8 mouse cellular contexts compared by ENCODE assay signal in the genomic region with DNA sequence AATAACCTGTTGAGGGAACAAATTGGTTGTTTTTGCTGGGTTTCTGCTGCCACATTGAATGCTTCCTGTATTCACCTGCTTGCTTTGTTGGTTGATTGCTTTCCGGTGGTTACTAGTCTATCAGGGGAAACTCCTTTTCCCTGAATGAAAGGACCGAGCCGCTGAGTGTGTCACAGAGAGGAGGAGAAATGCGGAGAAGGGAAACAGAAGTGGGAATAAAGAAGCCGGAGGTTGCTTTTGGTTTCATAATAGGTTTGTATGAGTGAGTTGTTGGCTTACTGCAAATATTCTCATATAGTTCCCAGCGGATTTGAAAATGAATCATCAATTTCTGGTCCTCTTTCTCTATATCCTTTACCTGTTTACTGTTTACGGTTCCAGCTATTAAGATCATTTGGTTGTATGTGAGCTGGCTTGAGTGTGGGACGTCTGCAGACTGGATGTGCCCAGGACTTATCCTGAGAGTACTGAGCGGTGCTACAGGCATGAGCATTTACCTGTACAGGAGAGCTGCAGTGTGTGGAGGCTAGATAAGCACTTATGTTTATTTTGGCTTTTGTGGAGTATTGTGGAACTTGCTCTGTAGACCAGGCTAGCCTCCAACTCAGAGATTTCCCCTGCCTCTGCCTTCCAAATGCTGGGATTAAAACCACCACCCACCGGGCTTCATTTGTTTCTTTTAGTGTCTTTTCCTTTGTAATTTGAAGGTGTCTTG. TPM values are rescaled to one million over a fixed set of nuclear protein-coding genes. Genes with fewer than 3 reads are reported as not detected.
DNase-seq lines count a peak whose midpoint lies in the region; ATAC-seq and TF ChIP-seq lines count a peak whose summit lies in the region.

No protein-coding gene starts in this region.

- H3K36me3 ChIP-seq in embryonic facial prominence, embryonic 12.5 days, result no peaks in the 10 kb centered on the region
- H3K36me3 ChIP-seq in intestine, embryonic 14.5 days (ENCODE audit: control insufficient read depth, insufficient read depth, low read length), result no peaks in the 10 kb centered on the region
- no peaks in the 10 kb centered on the region for H3K36me3 ChIP-seq in midbrain, postnatal 0 days (ENCODE audit: insufficient read depth, low read length)

- 27% methylated on average over 10 of the region's 10 CpGs for WGBS in embryonic facial prominence, embryonic 12.5 days
- 34% methylated on average over 10 of the region's 10 CpGs for WGBS in intestine, embryonic 14.5 days
- 16% methylated on average over 10 of the region's 10 CpGs for WGBS in midbrain, postnatal 0 days

- H3K4me3 ChIP-seq in embryonic facial prominence, embryonic 12.5 days, result peak overlapping the region; percentile 91
- peak overlapping the region; percentile 81 for H3K4me3 ChIP-seq in intestine, embryonic 14.5 days (ENCODE audit: low read depth, low read length)
- H3K4me3 ChIP-seq in midbrain, postnatal 0 days (ENCODE audit: low read depth, low read length), result peak overlapping the region; percentile 95

- no peaks in the 10 kb centered on the region for H3K9me3 ChIP-seq in embryonic facial prominence, embryonic 12.5 days
- H3K9me3 ChIP-seq in intestine, embryonic 14.5 days (ENCODE audit: control insufficient read depth, low read length), result no peaks in the 10 kb centered on the region
- H3K9me3 ChIP-seq in midbrain, postnatal 0 days (ENCODE audit: low read length), result no peaks in the 10 kb centered on the region

- no peak for TF ChIP-seq CTCF in midbrain, postnatal 0 days (IDR thresholded peaks at IDR 0.05)

- H3K4me1 ChIP-seq in embryonic facial prominence, embryonic 12.5 days, result peaks cover 27% of the 10 kb centered on the region; the same call in 1 of the 2 replicates
- H3K4me1 ChIP-seq in intestine, embryonic 14.5 days (replicated peaks; ENCODE audit: control insufficient read depth, insufficient read depth, low read length), result peaks cover 24% of the 10 kb centered on the region
- peaks cover 18% of the 10 kb centered on the region; the same call in 1 of the 2 replicates for H3K4me1 ChIP-seq in midbrain, postnatal 0 days (ENCODE audit: insufficient read depth, low read length)

- no peak for ATAC-seq in embryonic facial prominence, embryonic 12.5 days (ENCODE audit: insufficient number of reproducible peaks, insufficient read depth, low FRiP score, low TSS enrichment)
- no peak for ATAC-seq in intestine, embryonic 14.5 days (replicated peaks; ENCODE audit: low FRiP score, low TSS enrichment, low read depth)
- no peak for ATAC-seq in midbrain, postnatal 0 days (ENCODE audit: low FRiP score)

- DNase-seq in heart, adult 18-20 months, result peak; percentile 24 to 54
- DNase-seq in heart, adult 8-10 months (ENCODE audit: low spot score), result no peak
- DNase-seq in A20 (ENCODE audit: low read depth, low spot score), result peak; percentile 51
- DNase-seq in intestine, embryonic 14.5 days (ENCODE audit: low spot score), result no peak
- no peak for DNase-seq in midbrain, postnatal 0 days (ENCODE audit: low spot score)
- DNase-seq in urinary bladder, postnatal 14 days (ENCODE audit: low spot score), result no peak
- no peak for DNase-seq in cerebellum, postnatal 10 days

- H3K27ac ChIP-seq in embryonic facial prominence, embryonic 12.5 days, result no peak overlapping the region
- peak overlapping the region; percentile 96; the same call in 1 of the 2 replicates for H3K27ac ChIP-seq in intestine, embryonic 14.5 days (ENCODE audit: low read depth)
- H3K27ac ChIP-seq in midbrain, postnatal 0 days (ENCODE audit: low read depth, low read length), result peak overlapping the region; percentile 94

- H3K4me2 ChIP-seq in embryonic facial prominence, embryonic 12.5 days (replicated peaks), result peak overlapping the region; percentile 80
- H3K4me2 ChIP-seq in intestine, embryonic 14.5 days (ENCODE audit: low read length), result peak overlapping the region; percentile 66
- peak overlapping the region; percentile 73 for H3K4me2 ChIP-seq in midbrain, postnatal 0 days (ENCODE audit: low read depth, low read length, poor library complexity, severe bottlenecking)

- H3K27me3 ChIP-seq in embryonic facial prominence, embryonic 12.5 days, result no peaks in the 10 kb centered on the region
- no peaks in the 10 kb centered on the region for H3K27me3 ChIP-seq in intestine, embryonic 14.5 days (replicated peaks; ENCODE audit: control insufficient read depth, insufficient read depth, low read length)
- H3K27me3 ChIP-seq in midbrain, postnatal 0 days (ENCODE audit: insufficient read depth, low read length), result no peaks in the 10 kb centered on the region

- peak overlapping the region; percentile 98 for H3K9ac ChIP-seq in embryonic facial prominence, embryonic 12.5 days
- H3K9ac ChIP-seq in intestine, embryonic 14.5 days (ENCODE audit: low read length), result peak overlapping the region; percentile 92; the same call in 1 of the 2 replicates
- H3K9ac ChIP-seq in midbrain, postnatal 0 days (replicated peaks; ENCODE audit: low read length, poor library complexity, severe bottlenecking), result peak overlapping the region; percentile 87

RNA-seq across cellular contexts. Expression of a gene that starts 1.4 kb away (rescaled TPM):
- total RNA-seq in heart, adult 18-20 months (2021), result 10 to 100 TPM; 16.2 to 20.1 TPM
- 10 to 100 TPM; 16.0 to 18.0 (median 16.9) TPM for total RNA-seq in heart, adult 8-10 months (2022)
- 14.4 and 15.7 TPM in 2 replicates for polyA plus RNA-seq in embryonic facial prominence, embryonic 12.5 days (2016; fragmentation: Nextera tagmentation; extraction: Ambion mirVana)
- polyA plus RNA-seq in intestine, embryonic 14.5 days (2014; fragmentation: Nextera tagmentation; extraction: Ambion mirVana), result 10.6 and 11.6 TPM in 2 replicates
- total RNA-seq in midbrain, postnatal 0 days (2014; rRNA removed), result 35.3 and 37.6 TPM in 2 replicates
- polyA plus RNA-seq in midbrain, postnatal 0 days (2015; fragmentation: Nextera tagmentation; extraction: Ambion mirVana), result 10.7 and 12.0 TPM in 2 replicates

Comparison
In these comparisons a context has a peak if more than half of its experiments do, and no peak if none do; other contexts are left out.
1. DNase-seq: peak in heart, adult 18-20 months (2 of 2) and A20 (single experiment); none in heart, adult 8-10 months (single experiment), intestine, embryonic 14.5 days (single experiment), midbrain, postnatal 0 days (single experiment), urinary bladder, postnatal 14 days (single experiment) and cerebellum, postnatal 10 days (0 of 2).
2. Peak in every context shown above with its lines, with median percentiles within 50 percentile points of each other: H3K4me2 ChIP-seq, H3K4me3 ChIP-seq and H3K9ac ChIP-seq.